Mouse (Mus musculus): ENCODE measurements around the gene Mmp14.

DNA sequence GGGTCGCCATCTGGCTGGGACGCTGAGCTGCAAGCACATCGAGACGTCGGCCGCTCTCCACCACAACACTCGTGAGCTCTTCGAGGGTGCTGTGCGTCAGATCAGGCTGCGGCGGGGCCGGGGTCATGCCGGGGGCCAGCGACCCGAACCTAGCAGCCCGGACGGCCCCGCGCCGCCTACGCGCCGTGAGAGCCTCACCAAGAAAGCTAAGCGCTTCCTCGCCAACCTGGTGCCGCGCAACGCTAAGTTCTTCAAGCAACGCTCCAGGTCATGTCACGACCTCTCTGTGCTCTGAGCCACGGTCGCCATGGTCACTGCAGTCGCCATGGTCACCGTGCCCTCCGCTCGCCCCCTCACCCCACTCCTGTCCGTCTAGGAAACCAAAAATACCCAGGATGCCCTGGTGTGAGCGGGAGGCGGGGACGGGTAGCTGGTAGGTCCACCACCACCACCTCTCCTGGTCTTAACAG, 48.1 kb downstream of the Mmp14 start:
- no peak for TF ChIP-seq MYOG (IDR thresholded peaks at IDR 0.05; ENCODE audit: control insufficient read depth, extremely low read depth, insufficient read length)
- TF ChIP-seq MAX (IDR thresholded peaks at IDR 0.05): no peak
- no peak for TF ChIP-seq CTCF (IDR thresholded peaks at IDR 0.05; ENCODE audit: control insufficient read depth, insufficient read depth, insufficient read length)
- no peak for TF ChIP-seq FOSL1 (IDR thresholded peaks at IDR 0.05; ENCODE audit: insufficient read depth, low read length, poor library complexity, severe bottlenecking)
- TF ChIP-seq CEBPB (IDR thresholded peaks at IDR 0.05; ENCODE audit: low read depth): no peak

All from C2C12 (cell line).